Mouse (Mus musculus) intestine, embryonic 15.5 days (tissue): ENCODE measurements around the gene Xrcc3. TPM values are rescaled to one million over a fixed set of nuclear protein-coding genes. Genes with fewer than 3 reads are reported as not detected.

Experiments used
- ATAC-seq: fragments of 200-750 bp; cut with Nextera tagmentation; 2 replicates; pipeline ENCODE4 v1.8.0; 2017; ENCODE audit warnings: moderate TSS enrichment, moderate library complexity
- H3K27ac ChIP-seq: fragments of 300-500 bp; sonication (generic); 2 replicates; pipeline ENCODE4 v1.5.1; 2015; ENCODE audit warnings: mild to moderate bottlenecking, inconsistent platforms
- H3K27me3 ChIP-seq: fragments of 300-500 bp; sonication (generic); replicated peaks from 2 replicates; pipeline ENCODE4 v1.6.1; 2015; ENCODE audit warnings: inconsistent platforms
- H3K36me3 ChIP-seq: fragments of 300-500 bp; sonication (generic); 2 replicates; pipeline ENCODE4 v1.6.1; 2015; ENCODE audit warnings: inconsistent platforms
- H3K4me1 ChIP-seq: fragments of 300-500 bp; sonication (generic); replicated peaks from 2 replicates; pipeline ENCODE4 v1.6.1; 2015; ENCODE audit warnings: inconsistent platforms
- H3K4me2 ChIP-seq: fragments of 300-500 bp; sonication (generic); replicated peaks from 2 replicates; pipeline ENCODE4 v1.6.1; 2015; ENCODE audit warnings: mild to moderate bottlenecking, inconsistent platforms
- H3K4me3 ChIP-seq: fragments of 300-500 bp; sonication (generic); replicated peaks from 2 replicates; pipeline ENCODE4 v1.5.1; 2015; ENCODE audit warnings: inconsistent platforms
- H3K9ac ChIP-seq: fragments of 300-500 bp; sonication (generic); 2 replicates; pipeline ENCODE4 v1.6.1; 2015; ENCODE audit warnings: inconsistent platforms
- H3K9me3 ChIP-seq: fragments of 300-500 bp; sonication (generic); 2 replicates; pipeline ENCODE4 v1.6.1; 2016; ENCODE audit warnings: inconsistent platforms
- WGBS: fragments of 180-500 bp; shearing (Covaris S2); methylation state at CpG from one replicate; pipeline ENCODE4 v1.1.7; 2015; 5-methylcytosine and 5-hydroxymethylcytosine counted together
- polyA plus RNA-seq: library from polyadenylated mRNA; unstranded; fragments of >200 nt; fragmentation: Nextera tagmentation; extraction: Ambion mirVana; gene quantifications from 2 replicates; pipeline ENCODE4 v1.2.1, GENCODE M21; 2015

The Xrcc3 gene
- polyA plus RNA-seq, 1 experiment from 2014 or later = 8.9 TPM

- Histone ChIP-seq H3K36me3 (0 out of 2 replicates have a peak, but pooled peaks cover 18% of the 10 kb centered on the region), H3K9ac (no peak overlapping the region), H3K4me3 (no peak overlapping the region), H3K4me1 (peaks cover 20% of the 10 kb centered on the region), H3K4me2 (no peak overlapping the region), H3K27me3 (no peaks in the 10 kb centered on the region), H3K9me3 (no peaks in the 10 kb centered on the region), H3K27ac (peak overlapping the region; percentile 61)
- peak; percentile 61 for ATAC-seq
- WGBS = 23% methylated on average over 10 of the region's 10 CpGs
Measured at GRCm38 (mm10) chr12:111769306-111769705, 44.4 kb downstream of the Xrcc3 start.

DNA sequence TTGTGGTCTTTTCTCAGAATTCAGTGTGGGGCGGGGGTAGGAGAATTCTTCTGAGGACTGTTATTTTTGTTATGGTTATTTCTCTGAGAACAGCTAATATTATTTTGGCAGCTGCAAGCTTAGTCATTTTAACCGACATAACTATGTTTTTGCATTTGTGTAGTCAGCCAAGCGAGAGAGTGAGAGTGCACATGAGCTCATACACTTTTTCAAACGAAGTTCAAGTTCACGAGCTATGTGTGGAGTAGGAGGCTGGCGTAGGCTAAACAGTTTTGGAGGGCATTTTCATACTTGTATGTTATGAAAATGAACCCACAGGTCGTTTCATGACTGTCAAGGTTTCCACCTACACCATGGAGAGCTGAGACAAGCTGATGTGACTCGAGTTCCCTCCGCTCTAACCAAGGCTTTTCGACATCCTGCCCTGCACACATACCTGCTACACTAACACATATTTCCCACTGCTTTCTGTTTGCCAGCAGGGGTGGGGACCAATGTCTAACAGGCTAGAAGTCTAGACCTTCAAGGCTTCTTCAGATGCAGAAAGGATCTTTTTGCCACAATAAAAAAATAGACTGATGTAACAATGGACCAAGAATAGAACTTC lies 45.2 kb downstream of the Xrcc3 start:
- Histone ChIP-seq H3K27ac (no peak overlapping the region), H3K9me3 (no peaks in the 10 kb centered on the region), H3K36me3 (0 out of 2 replicates have a peak, but pooled peaks cover 11% of the 10 kb centered on the region), H3K4me3 (no peak overlapping the region), H3K4me1 (peaks cover 23% of the 10 kb centered on the region), H3K4me2 (no peak overlapping the region), H3K27me3 (no peaks in the 10 kb centered on the region), H3K9ac (no peak overlapping the region)
- 88% methylated on average over 10 of the region's 10 CpGs for WGBS
- ATAC-seq = no peak

GRCm38 (mm10) chr12:111766313-111767236 lies 47.1 kb downstream of the Xrcc3 start:
- 60% methylated on average over 16 of the region's 16 CpGs for WGBS
- no peaks in the 10 kb centered on the region for H3K9me3 ChIP-seq
- H3K27ac ChIP-seq = no peak overlapping the region
- no peak; the same call in 1 of the 2 replicates for ATAC-seq
- no peak overlapping the region; the same call in 1 of the 2 replicates for H3K4me2 ChIP-seq
- no peak overlapping the region for H3K9ac ChIP-seq
- H3K4me1 ChIP-seq = peaks cover 30% of the 10 kb centered on the region
- H3K4me3 ChIP-seq = no peak overlapping the region
- H3K36me3 ChIP-seq = 0 out of 2 replicates have a peak, but pooled peaks cover 5% of the 10 kb centered on the region
- H3K27me3 ChIP-seq = no peaks in the 10 kb centered on the region

- Histone ChIP-seq H3K4me3 (no peak overlapping the region), H3K27ac (no peak overlapping the region), H3K36me3 (0 out of 2 replicates have a peak, but pooled peaks cover 5% of the 10 kb centered on the region), H3K4me1 (peaks cover 36% of the 10 kb centered on the region), H3K9me3 (no peaks in the 10 kb centered on the region), H3K4me2 (no peak overlapping the region), H3K9ac (no peak overlapping the region), H3K27me3 (no peaks in the 10 kb centered on the region)
- WGBS = 89% methylated on average over 13 of the region's 13 CpGs
- no peak for ATAC-seq
Measured at GRCm38 (mm10) chr12:111762620-111763280, 50.9 kb downstream of the Xrcc3 start.

DNA sequence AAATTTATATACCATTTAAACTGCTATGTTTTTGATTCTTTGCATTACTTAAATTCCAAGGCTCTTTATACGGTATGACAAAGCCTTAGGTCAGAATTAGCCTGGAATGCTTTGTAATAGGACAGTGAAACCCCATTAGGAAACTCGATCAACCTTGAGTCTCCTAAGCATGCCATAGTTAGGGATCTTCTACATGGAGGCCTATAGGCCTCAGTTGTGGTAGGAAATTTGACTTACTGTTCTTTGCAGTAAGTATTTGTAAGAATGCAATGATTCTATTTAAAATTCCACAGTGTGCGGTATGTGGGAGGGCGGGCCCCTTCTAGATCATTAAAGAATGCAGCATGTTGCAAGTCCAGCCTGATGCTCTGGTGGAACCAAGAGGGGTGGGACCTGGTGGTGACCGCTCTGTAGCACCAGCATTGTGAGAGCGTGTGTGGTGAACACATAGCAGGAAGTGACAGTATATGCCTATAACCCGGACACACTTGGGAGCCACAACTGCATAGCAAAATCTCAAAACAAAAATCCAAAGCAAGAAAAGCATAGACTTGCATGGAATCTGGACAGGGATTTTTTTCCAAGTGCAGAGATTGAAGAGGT lies 53.3 kb downstream of the Xrcc3 start:
- ATAC-seq = no peak
- Histone ChIP-seq H3K27ac (no peak overlapping the region), H3K4me2 (peak overlapping the region; percentile 99), H3K9me3 (no peaks in the 10 kb centered on the region), H3K9ac (no peak overlapping the region), H3K27me3 (no peaks in the 10 kb centered on the region), H3K4me3 (0 out of 2 replicates have a peak overlapping the region, but pooled peaks have one; percentile 4), H3K4me1 (peaks cover 31% of the 10 kb centered on the region), H3K36me3 (0 out of 2 replicates have a peak, but pooled peaks cover 5% of the 10 kb centered on the region)
- 54% methylated on average over 7 of the region's 7 CpGs for WGBS

DNA sequence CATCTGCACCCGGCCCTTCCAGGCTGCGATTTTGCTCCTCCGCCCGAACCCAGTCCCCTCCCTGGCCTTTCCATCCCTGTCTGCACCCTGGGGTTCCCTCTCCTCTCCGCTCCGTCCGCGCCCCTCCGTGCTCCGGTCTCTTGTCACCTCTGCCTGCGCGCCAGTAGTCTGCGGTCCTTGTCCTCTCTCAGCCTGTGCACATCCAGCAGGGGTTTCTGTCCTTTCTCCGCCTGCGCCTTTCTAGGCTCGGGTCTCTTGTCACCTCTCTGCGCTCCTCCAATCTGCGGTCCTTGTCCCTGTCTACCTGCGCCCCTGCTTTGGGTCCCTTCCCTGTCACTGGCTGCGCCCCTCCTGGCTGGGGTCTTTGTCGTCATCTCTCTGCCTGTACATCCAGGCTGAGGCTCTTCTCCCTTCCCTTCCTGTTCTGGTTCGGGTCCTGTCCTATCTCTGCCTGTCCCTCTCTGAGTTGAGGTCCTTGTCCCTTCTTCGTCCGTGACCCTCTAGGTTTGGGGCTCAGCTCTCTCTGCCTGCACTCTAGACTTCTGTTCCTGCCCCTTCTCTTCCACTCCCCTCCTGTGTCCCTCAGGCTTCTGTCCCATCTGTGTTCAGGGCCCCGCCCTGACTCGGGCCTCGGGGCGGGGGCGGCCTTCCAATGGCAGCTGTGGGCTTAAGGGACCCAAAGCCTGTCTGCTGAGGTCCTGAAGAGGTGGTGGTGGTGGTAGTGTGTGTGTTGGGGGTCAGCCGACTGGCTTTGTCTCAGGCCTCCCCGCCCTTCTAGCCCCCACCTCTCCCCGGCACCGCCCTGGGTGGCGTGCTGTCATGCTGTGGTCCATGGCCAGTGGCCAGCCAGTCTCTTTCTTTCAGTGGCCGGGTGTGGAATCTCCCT lies 54.3 kb downstream of the Xrcc3 start:
- peak overlapping the region; percentile 87 for H3K27ac ChIP-seq
- H3K9ac ChIP-seq = peak overlapping the region; percentile 95
- peak overlapping the region; percentile 93 for H3K4me3 ChIP-seq
- H3K27me3 ChIP-seq = no peaks in the 10 kb centered on the region
- WGBS = 4% methylated on average over 35 of the region's 35 CpGs
- no peaks in the 10 kb centered on the region for H3K9me3 ChIP-seq
- ATAC-seq = peak; percentile 66
- H3K4me2 ChIP-seq = peak overlapping the region; percentile 99
- H3K4me1 ChIP-seq = peaks cover 31% of the 10 kb centered on the region
- H3K36me3 ChIP-seq = 0 out of 2 replicates have a peak, but pooled peaks cover 5% of the 10 kb centered on the region

DNA sequence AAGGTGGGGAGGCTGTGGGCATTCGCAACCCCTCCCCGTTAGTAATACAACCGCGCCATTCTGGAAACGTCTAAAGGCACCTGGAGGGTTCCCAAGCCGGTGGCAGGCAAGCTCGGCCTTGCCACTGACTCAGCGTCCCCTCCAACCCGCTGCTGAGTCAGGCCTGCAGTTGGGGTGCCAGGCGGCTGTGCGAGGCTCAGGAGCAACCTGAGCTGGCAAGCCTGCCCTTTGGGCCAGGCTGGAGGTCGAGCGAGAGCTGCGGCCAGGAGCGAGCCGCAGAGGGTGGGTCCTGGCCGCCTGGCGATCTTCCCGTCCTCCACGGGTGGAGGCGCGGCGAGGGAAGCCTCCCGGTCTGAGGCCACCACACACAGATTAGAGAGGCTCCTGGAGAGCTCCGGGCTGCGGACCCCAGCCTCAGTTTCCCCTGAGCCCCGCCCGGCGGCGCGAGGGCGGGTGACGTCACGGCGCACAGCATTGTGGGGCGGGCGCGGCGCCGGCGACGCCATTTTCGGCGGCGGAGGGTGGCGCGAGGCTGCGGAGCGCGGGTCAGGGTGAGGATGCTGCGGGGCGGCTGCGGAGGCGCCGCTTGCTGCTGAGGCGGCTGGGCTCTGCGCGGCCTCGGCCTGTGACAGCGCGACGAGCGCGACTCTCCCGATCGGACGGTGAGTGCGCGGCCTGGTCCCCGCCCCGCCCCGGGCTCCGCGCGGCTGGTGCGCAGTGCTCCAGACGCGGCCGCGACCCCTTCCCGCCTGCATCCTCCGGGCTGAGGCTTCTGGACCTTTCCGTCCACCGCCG lies 55.1 kb downstream of the Xrcc3 start, which contains the start of gene Klc1:
TSS of gene Klc1 (plus strand) at position 469 of the 795 bp plus-strand sequence.
- WGBS = under 1% methylated on average over 84 of the region's 85 CpGs
- ATAC-seq = peak; percentile 86
- peak within 1 kb of the TSS; percentile 99 for H3K4me2 ChIP-seq
- H3K4me3 ChIP-seq = peak within 1 kb of the TSS; percentile 93
- peaks cover 28% of the 10 kb centered on the region for H3K4me1 ChIP-seq
- H3K27me3 ChIP-seq = no peaks in the 10 kb centered on the region
- peak within 1 kb of the TSS; percentile 87 for H3K27ac ChIP-seq
- H3K9ac ChIP-seq = peak within 1 kb of the TSS; percentile 95
- no peaks in the 10 kb centered on the region for H3K9me3 ChIP-seq
- H3K36me3 ChIP-seq = 0 out of 2 replicates have a peak, but pooled peaks cover 5% of the 10 kb centered on the region

- Histone ChIP-seq H3K4me2 (peak overlapping the region; percentile 99), H3K36me3 (no peaks in the 10 kb centered on the region), H3K27me3 (no peaks in the 10 kb centered on the region), H3K9me3 (no peaks in the 10 kb centered on the region), H3K4me1 (peaks cover 28% of the 10 kb centered on the region), H3K4me3 (peak overlapping the region; percentile 93), H3K9ac (peak overlapping the region; percentile 95), H3K27ac (peak overlapping the region; percentile 87)
- no peak for ATAC-seq
- WGBS = 49% methylated on average over 10 of the region's 10 CpGs
Measured at GRCm38 (mm10) chr12:111757561-111758325, 55.9 kb downstream of the Xrcc3 start.

GRCm38 (mm10) chr12:111756698-111757082 lies 57.0 kb downstream of the Xrcc3 start:
- H3K9ac ChIP-seq = no peak overlapping the region
- no peaks in the 10 kb centered on the region for H3K36me3 ChIP-seq
- no peak overlapping the region for H3K4me2 ChIP-seq
- no peaks in the 10 kb centered on the region for H3K9me3 ChIP-seq
- WGBS = 33% methylated on average over 5 of the region's 5 CpGs
- ATAC-seq = no peak
- H3K4me1 ChIP-seq = peaks cover 22% of the 10 kb centered on the region
- no peak overlapping the region for H3K27ac ChIP-seq
- H3K27me3 ChIP-seq = no peaks in the 10 kb centered on the region
- no peak overlapping the region for H3K4me3 ChIP-seq

GRCm38 (mm10) chr12:111756082-111756697 lies 57.5 kb downstream of the Xrcc3 start:
- peaks cover 20% of the 10 kb centered on the region for H3K4me1 ChIP-seq
- 63% methylated on average over 4 of the region's 4 CpGs for WGBS
- H3K4me2 ChIP-seq = no peak overlapping the region
- H3K4me3 ChIP-seq = no peak overlapping the region
- no peak overlapping the region for H3K9ac ChIP-seq
- H3K27ac ChIP-seq = no peak overlapping the region
- H3K9me3 ChIP-seq = no peaks in the 10 kb centered on the region
- no peak for ATAC-seq
- H3K27me3 ChIP-seq = no peaks in the 10 kb centered on the region
- no peaks in the 10 kb centered on the region for H3K36me3 ChIP-seq
